Mouse (Mus musculus) forebrain, embryonic 15.5 days (tissue): ENCODE results near the gene S100a8. TPM values are rescaled to one million over a fixed set of nuclear protein-coding genes. Genes with fewer than 3 reads are reported as not detected.
A peak's percentile ranks its signal among the peaks of the same experiment; 100 is the strongest.

Experiments
- ATAC-seq: fragments of 200-750 bp; cut with Nextera tagmentation; replicated peaks from 2 replicates; pipeline ENCODE4 v1.8.0; 2017; ENCODE audit warnings: mild to moderate bottlenecking, moderate TSS enrichment, moderate library complexity
- H3K27ac ChIP-seq: fragments of 300-500 bp; sonication (generic); replicated peaks from 2 replicates; pipeline ENCODE4 v1.5.1; 2015; ENCODE audit warnings: mild to moderate bottlenecking, inconsistent platforms
- H3K27me3 ChIP-seq: fragments of 300-500 bp; sonication (generic); 2 replicates; pipeline ENCODE4 v1.6.1; 2015; ENCODE audit warnings: inconsistent platforms
- H3K36me3 ChIP-seq: fragments of 300-500 bp; sonication (generic); 2 replicates; pipeline ENCODE4 v1.6.1; 2015; ENCODE audit warnings: mild to moderate bottlenecking, inconsistent platforms
- H3K4me1 ChIP-seq: fragments of 300-500 bp; sonication (generic); 2 replicates; pipeline ENCODE4 v1.6.1; 2015; ENCODE audit warnings: inconsistent platforms
- H3K4me2 ChIP-seq: fragments of 300-500 bp; sonication (generic); replicated peaks from 2 replicates; pipeline ENCODE4 v1.6.1; 2015; ENCODE audit warnings: mild to moderate bottlenecking, inconsistent platforms
- H3K4me3 ChIP-seq: fragments of 300-500 bp; sonication (generic); 2 replicates; pipeline ENCODE4 v1.5.1; 2015; ENCODE audit warnings: mild to moderate bottlenecking, inconsistent platforms
- H3K9ac ChIP-seq: fragments of 300-500 bp; sonication (generic); replicated peaks from 2 replicates; pipeline ENCODE4 v1.6.1; 2015; ENCODE audit warnings: mild to moderate bottlenecking, inconsistent platforms
- H3K9me3 ChIP-seq: fragments of 300-500 bp; sonication (generic); 2 replicates; pipeline ENCODE4 v1.6.1; 2016; ENCODE audit warnings: inconsistent platforms
- WGBS: fragments of 180-500 bp; shearing (Covaris S2); methylation state at CpG from one replicate; pipeline ENCODE4 v1.1.7; 2015; ENCODE audit warnings: mixed read lengths; 5-methylcytosine and 5-hydroxymethylcytosine counted together
- polyA plus RNA-seq: library from polyadenylated mRNA; unstranded; fragments of >200 nt; fragmentation: Nextera tagmentation; extraction: Ambion mirVana; gene quantifications from 2 replicates; pipeline ENCODE4 v1.2.1, GENCODE M21; 2015

S100a8 gene
- polyA plus RNA-seq, 1 experiment from 2014 or later = 2.8 TPM

GRCm38 (mm10) chr3:90695613-90696012, 26.8 kb downstream of the S100a8 start, which contains the start of gene S100a9:
S100a9 (minus strand) TSS chr3:90695721.
- no peaks in the 10 kb centered on the region for H3K4me1 ChIP-seq
- 67% methylated on average over 3 of the region's 3 CpGs for WGBS
- no peak for ATAC-seq

GRCm38 (mm10) chr3:90702244-90702643, 33.5 kb downstream of the S100a8 start:
- Histone ChIP-seq H3K4me2 (no peak overlapping the region), H3K9ac (no peak overlapping the region), H3K27me3 (no peaks in the 10 kb centered on the region), H3K4me3 (no peak overlapping the region), H3K27ac (no peak overlapping the region), H3K36me3 (no peaks in the 10 kb centered on the region), H3K4me1 (no peaks in the 10 kb centered on the region), H3K9me3 (no peaks in the 10 kb centered on the region)
- ATAC-seq = no peak
- 93% methylated on average over 2 of the region's 2 CpGs for WGBS

More at GRCm38 (mm10) chr3:90695613-90696012, 26.8 kb downstream of the S100a8 start, which contains the start of gene S100a9:
- H3K9ac ChIP-seq = no peak within 1 kb of the TSS
- no peaks in the 10 kb centered on the region for H3K9me3 ChIP-seq
- H3K27ac ChIP-seq = no peak within 1 kb of the TSS
- no peaks in the 10 kb centered on the region for H3K36me3 ChIP-seq
- H3K27me3 ChIP-seq = no peaks in the 10 kb centered on the region
- H3K4me3 ChIP-seq = no peak within 1 kb of the TSS
- H3K4me2 ChIP-seq = no peak within 1 kb of the TSS

GRCm38 (mm10) chr3:90708523-90709202, 39.9 kb downstream of the S100a8 start:
- H3K27ac ChIP-seq = no peak overlapping the region
- 26% methylated on average over 4 of the region's 4 CpGs for WGBS
- no peak for ATAC-seq
- no peaks in the 10 kb centered on the region for H3K9me3 ChIP-seq
- no peaks in the 10 kb centered on the region for H3K4me1 ChIP-seq
- H3K9ac ChIP-seq = no peak overlapping the region
- H3K27me3 ChIP-seq = no peaks in the 10 kb centered on the region
- no peaks in the 10 kb centered on the region for H3K36me3 ChIP-seq
- no peak overlapping the region for H3K4me3 ChIP-seq
- H3K4me2 ChIP-seq = no peak overlapping the region

GRCm38 (mm10) chr3:90709591-90710460, 41.0 kb downstream of the S100a8 start:
- H3K9me3 ChIP-seq = no peaks in the 10 kb centered on the region
- ATAC-seq = peak; percentile 41; the same call in 1 of the 2 replicates
- H3K27ac ChIP-seq = no peak overlapping the region
- no peaks in the 10 kb centered on the region for H3K36me3 ChIP-seq
- no peak overlapping the region for H3K9ac ChIP-seq
- no peaks in the 10 kb centered on the region for H3K4me1 ChIP-seq
- WGBS = 51% methylated on average over 12 of the region's 12 CpGs
- no peaks in the 10 kb centered on the region for H3K27me3 ChIP-seq
- H3K4me3 ChIP-seq = no peak overlapping the region
- H3K4me2 ChIP-seq = no peak overlapping the region

Other genes with a start within 250 kb of the S100a8 start
- 33.6 and 36.5 TPM in 2 replicates for gene Ints3, start 235.4 kb upstream of the S100a8 start, polyA plus RNA-seq
- gene Npr1, start 203.1 kb upstream of the S100a8 start, polyA plus RNA-seq = 1.6 TPM in 2 replicates
- gene Ilf2, start 192.9 kb upstream of the S100a8 start, polyA plus RNA-seq = 333 and 340 TPM in 2 replicates
- 76.1 and 81.8 TPM in 2 replicates for gene Snapin, start 177.9 kb upstream of the S100a8 start, polyA plus RNA-seq
- gene Chtop, start 159.5 kb upstream of the S100a8 start, polyA plus RNA-seq = 219 and 224 TPM in 2 replicates
- 9.0 and 11.4 TPM in 2 replicates for gene S100a1, start 154.6 kb upstream of the S100a8 start, polyA plus RNA-seq
- 8.1 and 8.5 TPM in 2 replicates for gene S100a13, start 154.5 kb upstream of the S100a8 start, polyA plus RNA-seq
- not detected in 2 replicates for gene S100a14, start 142.1 kb upstream of the S100a8 start, polyA plus RNA-seq
- gene S100a16, start 131.7 kb upstream of the S100a8 start, polyA plus RNA-seq = 31.7 and 40.0 TPM in 2 replicates
- 0.06 and 0.50 TPM in 2 replicates for gene S100a3, start 108.4 kb upstream of the S100a8 start, polyA plus RNA-seq
- gene S100a2, start 78.7 kb upstream of the S100a8 start, polyA plus RNA-seq = not detected in 2 replicates
- not detected in 2 replicates for gene Gm42674, start 67.1 kb upstream of the S100a8 start, polyA plus RNA-seq
- 0.56 and 0.65 TPM in 2 replicates for gene S100a4, start 65.2 kb upstream of the S100a8 start, polyA plus RNA-seq
- gene S100a5, start 60.5 kb upstream of the S100a8 start, polyA plus RNA-seq = not detected in 2 replicates
- 12.8 and 18.5 TPM in 2 replicates for gene S100a6, start 56.1 kb upstream of the S100a8 start, polyA plus RNA-seq
- not detected in 2 replicates for gene S100a7a, start 15.0 kb upstream of the S100a8 start, polyA plus RNA-seq
- gene S100a9, start 26.7 kb downstream of the S100a8 start, polyA plus RNA-seq = 2.1 and 2.2 TPM in 2 replicates
- not detected in 2 replicates for gene Pglyrp4, start 57.9 kb downstream of the S100a8 start, polyA plus RNA-seq
- gene Gm5849, start 108.9 kb downstream of the S100a8 start, polyA plus RNA-seq = not detected in 2 replicates